Mouse (Mus musculus) G1E (cell line): Measurements from ENCODE around the gene Fam19a2. TPM values are rescaled to one million over a fixed set of nuclear protein-coding genes. Genes with fewer than 3 reads are reported as not detected.

ENCODE experiments used
- ATAC-seq: 2 replicates; pipeline ENCODE4 v1.8.0; 2016; ENCODE audit warnings: mild to moderate bottlenecking; ENCODE audit not compliant: insufficient number of reproducible peaks, poor library complexity, low FRiP score, severe bottlenecking; ENCODE audit errors: extremely low read depth
- DNase-seq: peaks from one replicate; pipeline ENCODE4 v3.0.0; 2012; ENCODE audit warnings: low spot score
- H3K27me3 ChIP-seq: 2 replicates; pipeline ENCODE4 v1.6.1; 2012; ENCODE audit warnings: mild to moderate bottlenecking, low read length, inconsistent platforms; ENCODE audit not compliant: insufficient read depth
- H3K36me3 ChIP-seq: replicated peaks from 2 replicates; pipeline ENCODE3; 2012; ENCODE audit warnings: mild to moderate bottlenecking, inconsistent platforms
- H3K4me1 ChIP-seq: 2 replicates; pipeline ENCODE4 v1.6.1; 2012; ENCODE audit warnings: low read depth, low read length, inconsistent platforms, mixed read lengths; ENCODE audit not compliant: insufficient read depth
- H3K4me3 ChIP-seq: 2 replicates; pipeline ENCODE4 v1.5.1; 2012; ENCODE audit warnings: low read depth, mild to moderate bottlenecking, inconsistent platforms, low read length, moderate library complexity, mixed read lengths
- H3K9me3 ChIP-seq: replicated peaks from 2 replicates; pipeline ENCODE4 v1.6.1; 2012; ENCODE audit warnings: inconsistent platforms
- CTCF ChIP-seq: IDR thresholded peaks from 2 replicates; pipeline ENCODE4 v1.5.1; 2012; ENCODE audit warnings: low read depth, low read length, inconsistent platforms, mixed read lengths
- GATA1 ChIP-seq: IDR thresholded peaks from 2 replicates; pipeline ENCODE4 v1.6.1; 2012; ENCODE audit warnings: borderline replicate concordance, low read length, inconsistent platforms, mixed read lengths
- GATA2 ChIP-seq: IDR thresholded peaks from 2 replicates; pipeline ENCODE4 v1.6.1; 2012; ENCODE audit warnings: low read depth, low read length, inconsistent platforms, borderline replicate concordance
- POLR2AphosphoS5 ChIP-seq: IDR thresholded peaks from 2 replicates; pipeline ENCODE4 v1.6.1; 2012; ENCODE audit warnings: low read depth, low read length, inconsistent platforms; ENCODE audit not compliant: insufficient replicate concordance
- TAL1 ChIP-seq: conservative IDR thresholded peaks from 2 replicates; pipeline ENCODE4 v1.6.1; 2012; ENCODE audit warnings: low read depth, low read length, inconsistent platforms, mixed read lengths
- polyA plus RNA-seq: library from polyadenylated mRNA; stranded (reverse); fragments of >175 nt; gene quantifications from 2 replicates; pipeline ENCODE4 v1.2.3, GENCODE M21; 2012
- total RNA-seq, 2 experiments: library from RNA; stranded (forward) in 1 of 2; stranded (reverse) in 1 of 2; fragments of 200-1000 nt in 1 of 2; fragments of >200 nt in 1 of 2; fragmentation: Nextera tagmentation in 1 of 2; gene quantifications; 2 replicates each; pipeline ENCODE4 v1.2.3; 2014 to 2017

Gene Fam19a2
- total and polyA plus RNA-seq, 3 experiments, result 0.05 TPM; not detected in 2

- no peak for ATAC-seq
- TF ChIP-seq TAL1, result no peak
- TF ChIP-seq GATA1, result no peak
- no peak for TF ChIP-seq POLR2AphosphoS5
- TF ChIP-seq CTCF, result no peak
- TF ChIP-seq GATA2, result no peak
- Histone ChIP-seq H3K27me3 (no peaks in the 10 kb centered on the region), H3K9me3 (peaks cover 12% of the 10 kb centered on the region), H3K4me3 (no peak overlapping the region), H3K36me3 (no peaks in the 10 kb centered on the region), H3K4me1 (no peaks in the 10 kb centered on the region)
- DNase-seq, result no peak
Observed at GRCm38 (mm10) chr10:123789374-123789773, 525.6 kb downstream of the Fam19a2 start.

Other genes with a start within 250 kb of the Fam19a2 start
- gene Mon2, start 187.5 kb upstream of the Fam19a2 start, total RNA-seq (2014; fragmentation: Nextera tagmentation), result 65.7 and 78.4 TPM in 2 replicates
- gene Mon2, start 187.5 kb upstream of the Fam19a2 start, total RNA-seq (2017), result 57.0 and 68.6 TPM in 2 replicates
- gene Mon2, start 187.5 kb upstream of the Fam19a2 start, polyA plus RNA-seq, result 7.2 and 14.4 TPM in 2 replicates
- 147 and 155 TPM in 2 replicates for gene Usp15, start 67.0 kb upstream of the Fam19a2 start, total RNA-seq (2014; fragmentation: Nextera tagmentation)
- 148 and 160 TPM in 2 replicates for gene Usp15, start 67.0 kb upstream of the Fam19a2 start, total RNA-seq (2017)
- 8.7 and 21.7 TPM in 2 replicates for gene Usp15, start 67.0 kb upstream of the Fam19a2 start, polyA plus RNA-seq